Mouse (Mus musculus) olfactory bulb, adult 2 months (tissue): ENCODE measurements at regions not wholly inside any gene's neighbourhood (a gene's known extent, or its start where the extent isn't known, plus 50 kb on each side); places are given as distances from the start of the nearest gene placed in this dataset.

Experiments
- CTCF ChIP-seq: fragments of 200-500 bp; IDR thresholded peaks from 2 replicates; pipeline ENCODE4 v1.5.1; 2012; ENCODE audit warnings: low read depth, mild to moderate bottlenecking, low read length, moderate library complexity; ENCODE audit not compliant: insufficient read depth
- POLR2A ChIP-seq: fragments of 200-500 bp; IDR thresholded peaks from 2 replicates; pipeline ENCODE4 v1.6.1; 2012; ENCODE audit warnings: mild to moderate bottlenecking, low read depth, low read length, moderate library complexity; ENCODE audit not compliant: insufficient read depth

DNA sequence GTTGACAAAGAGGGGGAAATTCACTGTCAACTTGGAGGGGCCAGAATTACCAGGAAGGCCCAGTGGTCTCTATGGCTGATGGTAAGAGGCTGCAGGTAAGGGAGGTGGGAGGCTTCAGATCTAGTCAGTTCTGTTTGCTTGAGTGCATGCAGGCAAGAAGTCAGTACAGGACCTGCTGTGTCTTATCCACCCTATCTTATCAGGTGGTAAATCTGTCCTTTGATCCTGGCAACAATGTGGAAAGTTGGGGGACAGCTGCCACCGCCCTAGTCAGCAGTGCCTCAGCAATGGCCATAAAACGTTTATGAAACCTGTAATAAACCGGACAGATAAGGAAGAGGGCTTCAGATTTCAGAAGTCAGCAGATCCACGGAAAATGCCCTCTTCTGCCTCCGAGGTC is 97.9 kb upstream of the Gpr12 start:
- TF ChIP-seq CTCF (no peak), POLR2A (no peak)
